Mouse (Mus musculus) stomach, postnatal 0 days (tissue): ENCODE data around the gene Zbtb25. TPM values are rescaled to one million over a fixed set of nuclear protein-coding genes. Genes with fewer than 3 reads are reported as not detected.

Experiments used
- ATAC-seq: fragments of 200-750 bp; cut with Nextera tagmentation; 2 replicates; pipeline ENCODE4 v1.8.0; 2017; ENCODE audit not compliant: low FRiP score, low TSS enrichment
- DNase-seq: peaks from one replicate; pipeline ENCODE4 v3.0.0-alpha.2; 2016; ENCODE audit warnings: low spot score
- H3K27ac ChIP-seq: fragments of 300-500 bp; sonication (generic); replicated peaks from 2 replicates; pipeline ENCODE4 v1.5.1; 2014; ENCODE audit warnings: mild to moderate bottlenecking, control low read depth
- H3K27me3 ChIP-seq: fragments of 300-500 bp; sonication (generic); 2 replicates; pipeline ENCODE4 v1.6.1; 2014; ENCODE audit warnings: low read length; ENCODE audit not compliant: control insufficient read depth, insufficient read depth
- H3K36me3 ChIP-seq: fragments of 300-500 bp; sonication (generic); 2 replicates; pipeline ENCODE4 v1.6.1; 2014; ENCODE audit warnings: low read length, mixed read lengths; ENCODE audit not compliant: control insufficient read depth, insufficient read depth
- H3K4me1 ChIP-seq: fragments of 300-500 bp; sonication (generic); replicated peaks from 2 replicates; pipeline ENCODE4 v1.6.1; 2014; ENCODE audit warnings: antibody characterized with exemption; ENCODE audit not compliant: control insufficient read depth, insufficient read depth
- H3K4me2 ChIP-seq: fragments of 300-500 bp; sonication (generic); replicated peaks from 2 replicates; pipeline ENCODE4 v1.6.1; 2014; ENCODE audit warnings: low read depth, mild to moderate bottlenecking, control low read depth, moderate library complexity
- H3K4me3 ChIP-seq: fragments of 300-500 bp; sonication (generic); 2 replicates; pipeline ENCODE4 v1.5.1; 2014; ENCODE audit warnings: low read depth, low read length, control low read depth
- H3K9ac ChIP-seq: fragments of 300-500 bp; sonication (generic); 2 replicates; pipeline ENCODE4 v1.6.1; 2014; ENCODE audit warnings: mild to moderate bottlenecking, low read length, control low read depth, mixed read lengths
- H3K9me3 ChIP-seq: fragments of 300-500 bp; sonication (generic); 2 replicates; pipeline ENCODE4 v1.6.1; 2016; ENCODE audit warnings: low read length; ENCODE audit not compliant: control insufficient read depth
- CTCF ChIP-seq: IDR thresholded peaks from 2 replicates; pipeline ENCODE4 v1.5.1; 2016; ENCODE audit warnings: antibody characterized with exemption, low read depth, mild to moderate bottlenecking, moderate library complexity
- EP300 ChIP-seq: optimal IDR thresholded peaks from 2 replicates; pipeline ENCODE3; 2016; ENCODE audit warnings: antibody characterized with exemption
- WGBS: fragments of 180-500 bp; shearing (Covaris S2); extraction: QIAGEN DNeasy Blood & Tissue Kit; methylation state at CpG from one replicate; pipeline ENCODE4 v1.1.7; 2014; 5-methylcytosine and 5-hydroxymethylcytosine counted together
- polyA plus RNA-seq: library from polyadenylated mRNA; unstranded; fragments of >200 nt; fragmentation: Nextera tagmentation; extraction: Ambion mirVana; gene quantifications from 2 replicates; pipeline ENCODE4 v1.2.1, GENCODE M21; 2015

The Zbtb25 gene
- polyA plus RNA-seq, 1 experiment from 2014 or later, result 7.4 TPM

GRCm38 (mm10) chr12:76311951-76312350, 57.5 kb downstream of the Zbtb25 start:
- Histone ChIP-seq H3K27me3 (no peaks in the 10 kb centered on the region), H3K4me2 (no peak overlapping the region), H3K36me3 (peaks cover 6% of the 10 kb centered on the region), H3K4me1 (no peaks in the 10 kb centered on the region), H3K27ac (peak overlapping the region; percentile 73), H3K9ac (no peak overlapping the region), H3K4me3 (no peak overlapping the region), H3K9me3 (no peaks in the 10 kb centered on the region)
- WGBS, result 57% methylated on average over 8 of the region's 8 CpGs
- peak; percentile 96 for ATAC-seq
- TF ChIP-seq CTCF, result no peak
- no peak for TF ChIP-seq EP300
- DNase-seq, result peak; percentile 63

GRCm38 (mm10) chr12:76311227-76311626, 58.2 kb downstream of the Zbtb25 start:
- no peak overlapping the region for H3K9ac ChIP-seq
- DNase-seq (no peak), ATAC-seq (no peak)
- WGBS, result 76% methylated on average over 9 of the region's 9 CpGs
- H3K27me3 ChIP-seq, result no peaks in the 10 kb centered on the region
- H3K9me3 ChIP-seq, result no peaks in the 10 kb centered on the region
- H3K4me2 ChIP-seq, result no peak overlapping the region
- peak overlapping the region; percentile 73; the same call in 1 of the 2 replicates for H3K27ac ChIP-seq
- H3K4me1 ChIP-seq, result no peaks in the 10 kb centered on the region
- TF ChIP-seq EP300 (no peak), CTCF (no peak)
- H3K36me3 ChIP-seq, result peaks cover 6% of the 10 kb centered on the region
- no peak overlapping the region for H3K4me3 ChIP-seq

GRCm38 (mm10) chr12:76310633-76311032, 58.8 kb downstream of the Zbtb25 start:
- H3K36me3 ChIP-seq, result peaks cover 6% of the 10 kb centered on the region
- no peak overlapping the region for H3K9ac ChIP-seq
- no peak for ATAC-seq
- DNase-seq, result no peak
- no peaks in the 10 kb centered on the region for H3K9me3 ChIP-seq
- no peak overlapping the region for H3K4me3 ChIP-seq
- no peaks in the 10 kb centered on the region for H3K27me3 ChIP-seq
- no peaks in the 10 kb centered on the region for H3K4me1 ChIP-seq
- H3K27ac ChIP-seq, result no peak overlapping the region
- TF ChIP-seq EP300 (no peak), CTCF (no peak)
- WGBS, result 65% methylated on average over 6 of the region's 6 CpGs
- no peak overlapping the region for H3K4me2 ChIP-seq

GRCm38 (mm10) chr12:76310007-76310406, 59.4 kb downstream of the Zbtb25 start:
- H3K27ac ChIP-seq, result no peak overlapping the region
- 76% methylated on average over 6 of the region's 6 CpGs for WGBS
- no peaks in the 10 kb centered on the region for H3K9me3 ChIP-seq
- no peak overlapping the region for H3K4me2 ChIP-seq
- ATAC-seq (no peak), DNase-seq (no peak)
- H3K36me3 ChIP-seq, result peaks cover 3% of the 10 kb centered on the region; the same call in 1 of the 2 replicates
- no peak for TF ChIP-seq EP300
- H3K4me1 ChIP-seq, result no peaks in the 10 kb centered on the region
- no peak overlapping the region for H3K4me3 ChIP-seq
- H3K27me3 ChIP-seq, result no peaks in the 10 kb centered on the region
- H3K9ac ChIP-seq, result no peak overlapping the region

GRCm38 (mm10) chr12:76308436-76308835, 61.0 kb downstream of the Zbtb25 start:
- H3K9ac ChIP-seq, result no peak overlapping the region
- H3K27ac ChIP-seq, result peak overlapping the region; percentile 83
- no peaks in the 10 kb centered on the region for H3K9me3 ChIP-seq
- no peaks in the 10 kb centered on the region for H3K4me1 ChIP-seq
- no peak overlapping the region for H3K4me2 ChIP-seq
- H3K4me3 ChIP-seq, result no peak overlapping the region
- H3K27me3 ChIP-seq, result no peaks in the 10 kb centered on the region
- 76% methylated on average over 5 of the region's 5 CpGs for WGBS
- ATAC-seq, result no peak
- TF ChIP-seq EP300 (no peak), CTCF (no peak)
- peaks cover 3% of the 10 kb centered on the region; the same call in 1 of the 2 replicates for H3K36me3 ChIP-seq
- DNase-seq, result no peak

- Histone ChIP-seq H3K9me3 (no peaks in the 10 kb centered on the region), H3K27ac (peak overlapping the region; percentile 81), H3K4me1 (no peaks in the 10 kb centered on the region), H3K36me3 (peaks cover 3% of the 10 kb centered on the region; the same call in 1 of the 2 replicates), H3K9ac (no peak overlapping the region), H3K27me3 (no peaks in the 10 kb centered on the region), H3K4me3 (no peak overlapping the region), H3K4me2 (no peak overlapping the region)
- DNase-seq (peak; percentile 17), ATAC-seq (peak; percentile 30; the same call in 1 of the 2 replicates)
- no peak for TF ChIP-seq EP300
- WGBS, result 25% methylated on average over 9 of the region's 9 CpGs
Measured at GRCm38 (mm10) chr12:76307964-76308363, 61.4 kb downstream of the Zbtb25 start.
